Mouse (Mus musculus) kidney, postnatal 0 days (tissue): ENCODE measurements around the gene Styx. TPM values are rescaled to one million over a fixed set of nuclear protein-coding genes. Genes with fewer than 3 reads are reported as not detected.
A peak's percentile ranks its signal among the peaks of the same experiment; 100 is the strongest.

Experiments used
- ATAC-seq: fragments of 200-750 bp; cut with Nextera tagmentation; replicated peaks from 2 replicates; pipeline ENCODE4 v1.8.0; 2017; ENCODE audit warnings: low read depth, moderate number of reproducible peaks, moderate TSS enrichment, moderate library complexity; ENCODE audit not compliant: low FRiP score
- DNase-seq: peaks from one replicate; pipeline ENCODE4 v3.0.0-alpha.2; 2016; ENCODE audit warnings: low spot score
- H3K27ac ChIP-seq: fragments of 300-500 bp; sonication (generic); 2 replicates; pipeline ENCODE4 v1.5.1; 2014; ENCODE audit warnings: mild to moderate bottlenecking
- H3K27me3 ChIP-seq: fragments of 300-500 bp; sonication (generic); 2 replicates; pipeline ENCODE4 v1.6.1; 2014; ENCODE audit warnings: low read length, mixed read lengths; ENCODE audit not compliant: insufficient read depth
- H3K36me3 ChIP-seq: fragments of 300-500 bp; sonication (generic); 2 replicates; pipeline ENCODE4 v1.6.1; 2014; ENCODE audit warnings: low read length, mixed read lengths; ENCODE audit not compliant: insufficient read depth
- H3K4me1 ChIP-seq: fragments of 300-500 bp; sonication (generic); replicated peaks from 2 replicates; pipeline ENCODE4 v1.6.1; 2014; ENCODE audit warnings: antibody characterized with exemption, low read length, mixed read lengths; ENCODE audit not compliant: insufficient read depth
- H3K4me2 ChIP-seq: fragments of 300-500 bp; sonication (generic); 2 replicates; pipeline ENCODE4 v1.6.1; 2014; ENCODE audit warnings: mild to moderate bottlenecking, low read length, moderate library complexity, mixed read lengths
- H3K4me3 ChIP-seq: fragments of 300-500 bp; sonication (generic); replicated peaks from 2 replicates; pipeline ENCODE4 v1.5.1; 2014; ENCODE audit warnings: low read depth, low read length
- H3K9ac ChIP-seq: fragments of 300-500 bp; sonication (generic); 2 replicates; pipeline ENCODE4 v1.6.1; 2014; ENCODE audit warnings: low read depth, low read length
- H3K9me3 ChIP-seq: fragments of 300-500 bp; sonication (generic); replicated peaks from 2 replicates; pipeline ENCODE4 v1.6.1; 2016; ENCODE audit warnings: low read length, inconsistent platforms, mixed read lengths
- CTCF ChIP-seq: IDR thresholded peaks from 2 replicates; pipeline ENCODE4 v1.5.1; 2016; ENCODE audit warnings: antibody characterized with exemption, low read depth, mild to moderate bottlenecking, moderate library complexity
- WGBS: fragments of 180-500 bp; shearing (Covaris S2); extraction: QIAGEN DNeasy Blood & Tissue Kit; methylation state at CpG from one replicate; pipeline ENCODE4 v1.1.7; 2014; 5-methylcytosine and 5-hydroxymethylcytosine counted together
- polyA plus RNA-seq: library from polyadenylated mRNA; unstranded; fragments of >200 nt; fragmentation: Nextera tagmentation; extraction: Ambion mirVana; gene quantifications from 2 replicates; pipeline ENCODE4 v1.2.1, GENCODE M21; 2015

Gene Styx
- polyA plus RNA-seq, 1 experiment from 2014 or later, result 82.3 TPM

DNA sequence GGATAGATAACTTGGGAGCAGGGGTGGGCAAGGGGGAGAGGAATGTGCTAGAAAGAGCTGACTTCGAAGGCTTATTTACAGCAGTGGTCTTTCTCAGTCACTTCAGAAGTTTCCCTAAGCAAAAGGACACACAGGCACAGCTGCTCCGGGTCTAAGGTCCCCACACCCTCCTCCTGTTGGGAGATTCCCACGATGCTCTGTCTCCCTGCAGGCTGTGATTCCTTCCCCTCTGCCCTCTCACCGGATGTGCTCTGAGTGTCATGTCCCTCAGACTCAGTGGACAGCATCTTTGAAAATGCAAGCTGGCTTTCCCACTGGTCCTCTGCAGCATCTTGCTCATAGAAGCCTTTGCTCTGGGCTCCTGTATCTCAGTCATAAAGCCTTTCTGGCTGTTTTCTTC, 101.3 kb downstream of the Styx start:
- 11% methylated on average over 4 of the region's 4 CpGs for WGBS
- H3K4me3 ChIP-seq, result no peak overlapping the region
- no peak overlapping the region for H3K9ac ChIP-seq
- no peak for TF ChIP-seq CTCF
- H3K9me3 ChIP-seq, result no peaks in the 10 kb centered on the region
- peak overlapping the region; percentile 88 for H3K27ac ChIP-seq
- no peaks in the 10 kb centered on the region for H3K27me3 ChIP-seq
- peaks cover 33% of the 10 kb centered on the region for H3K4me1 ChIP-seq
- peak; percentile 31; the same call in 1 of the 2 replicates for ATAC-seq
- peak overlapping the region; percentile 17; the same call in 1 of the 2 replicates for H3K4me2 ChIP-seq
- no peaks in the 10 kb centered on the region for H3K36me3 ChIP-seq
- DNase-seq, result peak; percentile 70

DNA sequence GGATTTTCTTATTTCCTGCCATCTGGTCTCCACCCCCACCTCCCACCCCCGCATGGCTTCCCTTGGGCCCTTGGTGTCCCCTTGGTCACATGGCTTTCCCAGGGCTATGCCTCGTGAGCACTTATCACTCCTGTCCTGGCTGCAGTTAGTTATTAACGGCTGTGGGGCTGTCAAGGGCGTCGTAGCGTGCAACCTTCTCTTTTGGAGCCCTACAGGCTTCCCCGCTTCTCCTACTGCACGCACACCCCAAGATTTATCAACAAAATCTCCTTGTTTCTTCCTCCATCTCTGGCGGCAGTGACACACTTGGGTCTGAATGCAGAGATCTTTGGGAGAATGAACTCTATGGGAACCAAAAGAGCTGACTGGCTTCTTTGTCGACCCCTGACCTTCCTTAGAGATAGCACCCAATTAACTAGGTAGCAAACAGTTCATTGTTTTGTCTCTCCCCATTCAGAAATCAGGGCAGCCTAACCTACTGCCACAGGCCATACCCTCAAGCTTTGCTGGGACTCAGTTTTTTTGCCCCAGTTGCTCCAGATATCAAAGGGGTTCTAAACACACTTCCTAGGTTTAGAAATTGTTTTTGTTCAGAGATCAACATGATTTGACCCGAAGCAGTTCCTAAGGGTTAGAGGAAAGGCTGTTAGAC, 102.1 kb downstream of the Styx start:
- TF ChIP-seq CTCF, result no peak
- 11% methylated on average over 11 of the region's 11 CpGs for WGBS
- Histone ChIP-seq H3K4me2 (peak overlapping the region; percentile 17; the same call in 1 of the 2 replicates), H3K27me3 (no peaks in the 10 kb centered on the region), H3K4me1 (peaks cover 33% of the 10 kb centered on the region), H3K9ac (no peak overlapping the region), H3K9me3 (no peaks in the 10 kb centered on the region), H3K4me3 (no peak overlapping the region), H3K27ac (peak overlapping the region; percentile 88), H3K36me3 (peaks cover 4% of the 10 kb centered on the region; the same call in 1 of the 2 replicates)
- peak; percentile 87 for ATAC-seq
- DNase-seq, result peak; percentile 66

DNA sequence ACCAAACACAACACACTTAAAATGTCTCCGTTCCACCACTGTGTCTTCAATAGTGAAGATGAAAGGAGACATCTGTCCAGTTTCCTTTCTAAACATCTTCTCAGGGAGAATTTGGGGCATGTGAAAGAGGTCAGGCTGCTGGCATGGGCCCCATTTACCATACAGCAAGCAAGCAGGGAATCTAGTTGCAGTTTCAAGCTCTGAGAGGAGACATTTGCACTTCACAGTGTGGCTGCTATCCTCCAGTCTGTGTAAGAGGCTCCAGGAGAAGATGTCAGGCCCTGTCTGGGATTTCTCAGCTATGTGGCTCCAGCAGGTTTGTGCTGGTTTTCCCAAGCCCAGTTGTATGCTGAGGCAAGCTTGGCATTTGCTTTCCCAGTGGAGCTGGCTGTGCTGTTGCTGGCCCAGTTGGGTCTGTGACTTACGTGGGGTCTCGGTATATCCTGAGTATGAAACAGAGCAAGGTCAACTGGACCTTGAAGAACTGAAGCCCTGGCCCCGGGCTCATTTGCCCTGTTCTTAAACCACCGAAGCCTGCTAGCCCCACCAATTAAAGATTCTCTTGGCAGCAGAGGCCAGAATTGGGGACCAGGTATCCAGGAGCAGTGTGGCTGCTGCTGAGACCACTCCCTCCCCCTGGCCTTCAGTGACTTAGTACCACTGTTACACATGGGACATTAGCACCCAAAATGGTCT, 102.8 kb downstream of the Styx start:
- no peaks in the 10 kb centered on the region for H3K27me3 ChIP-seq
- peaks cover 33% of the 10 kb centered on the region for H3K4me1 ChIP-seq
- no peak overlapping the region for H3K4me3 ChIP-seq
- peaks cover 10% of the 10 kb centered on the region for H3K36me3 ChIP-seq
- 0 out of 2 replicates have a peak overlapping the region, but pooled peaks have one; percentile 5 for H3K9ac ChIP-seq
- peak overlapping the region; percentile 88 for H3K27ac ChIP-seq
- ATAC-seq (no peak), DNase-seq (no peak)
- no peak for TF ChIP-seq CTCF
- H3K4me2 ChIP-seq, result no peak overlapping the region
- WGBS, result 40% methylated on average over 5 of the region's 5 CpGs
- no peaks in the 10 kb centered on the region for H3K9me3 ChIP-seq

DNA sequence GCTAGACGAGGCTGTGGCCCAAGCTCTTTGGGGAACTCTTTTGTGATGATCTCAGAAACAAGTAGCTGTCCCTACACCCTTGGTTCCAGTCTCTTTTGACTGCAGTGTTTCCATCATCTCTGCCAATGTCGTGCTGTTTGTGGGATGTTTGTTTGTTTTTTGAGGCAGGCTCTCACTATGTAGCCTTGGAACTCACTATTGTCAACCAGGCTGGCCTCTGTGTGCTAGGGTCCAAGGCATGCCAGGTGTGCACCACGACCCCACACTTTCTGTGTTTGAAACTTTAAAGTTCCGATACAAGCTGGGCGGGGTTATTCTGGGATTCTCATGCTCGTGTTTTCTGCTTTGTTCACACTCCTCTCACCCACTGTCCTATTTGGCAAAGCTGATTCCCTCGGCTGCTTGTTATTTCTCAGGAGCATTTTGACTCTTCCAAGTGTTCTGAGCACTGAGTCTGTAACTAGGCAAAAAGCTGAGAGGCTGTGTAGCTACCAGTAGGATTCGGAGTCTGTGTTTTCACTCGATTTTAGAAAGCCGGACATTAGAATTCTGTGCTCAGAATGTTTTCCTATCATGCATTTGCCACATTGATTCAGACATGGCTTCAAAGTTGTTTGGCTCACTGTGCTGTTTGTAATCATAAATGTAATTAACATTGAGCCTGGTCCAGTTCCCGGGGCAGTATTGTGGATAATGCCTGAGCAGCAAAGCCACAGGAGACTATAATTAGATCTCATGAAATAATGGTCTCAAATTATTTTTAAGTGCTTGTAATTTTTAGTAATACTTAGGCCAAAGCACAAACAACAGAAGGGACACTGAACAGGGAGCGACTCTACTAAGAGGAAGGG, 105.0 kb downstream of the Styx start:
- 65% methylated on average over 12 of the region's 12 CpGs for WGBS
- peak overlapping the region; percentile 58 for H3K27ac ChIP-seq
- H3K4me1 ChIP-seq, result peaks cover 33% of the 10 kb centered on the region

DNA sequence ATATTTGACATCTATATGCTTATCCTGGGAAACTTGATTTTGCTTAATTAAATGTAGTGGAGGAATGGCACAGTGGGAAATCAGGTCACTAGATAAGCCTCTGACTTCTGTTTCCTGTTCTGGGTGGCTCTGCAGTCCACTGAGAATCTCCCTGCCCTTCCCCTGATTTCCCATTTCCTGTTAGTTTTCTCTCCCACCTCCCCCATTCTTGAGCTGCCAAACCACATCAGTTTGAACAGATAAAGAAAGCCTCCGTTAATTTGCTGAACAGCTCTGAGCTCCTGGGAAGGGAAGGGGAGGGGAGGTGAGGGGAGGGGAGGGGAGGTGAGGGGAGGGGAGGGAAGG, 105.6 kb downstream of the Styx start:
- no peak for ATAC-seq
- no peak overlapping the region for H3K9ac ChIP-seq
- H3K9me3 ChIP-seq, result no peaks in the 10 kb centered on the region
- 11% methylated on average over 1 of the region's 1 CpGs for WGBS
- no peak overlapping the region for H3K4me2 ChIP-seq
- H3K27ac ChIP-seq, result peak overlapping the region; percentile 58; the same call in 1 of the 2 replicates
- no peaks in the 10 kb centered on the region for H3K27me3 ChIP-seq
- no peak overlapping the region for H3K4me3 ChIP-seq
- no peak for TF ChIP-seq CTCF
- H3K36me3 ChIP-seq, result peaks cover 27% of the 10 kb centered on the region
- peaks cover 29% of the 10 kb centered on the region for H3K4me1 ChIP-seq
- peak; percentile 84 for DNase-seq

More for the DNA sequence above, 105.0 kb downstream of the Styx start:
- H3K9ac ChIP-seq, result no peak overlapping the region
- no peaks in the 10 kb centered on the region for H3K9me3 ChIP-seq
- H3K27me3 ChIP-seq, result no peaks in the 10 kb centered on the region
- ATAC-seq, result no peak
- TF ChIP-seq CTCF, result no peak
- DNase-seq, result no peak
- H3K4me2 ChIP-seq, result no peak overlapping the region
- no peak overlapping the region for H3K4me3 ChIP-seq
- peaks cover 21% of the 10 kb centered on the region for H3K36me3 ChIP-seq

DNA sequence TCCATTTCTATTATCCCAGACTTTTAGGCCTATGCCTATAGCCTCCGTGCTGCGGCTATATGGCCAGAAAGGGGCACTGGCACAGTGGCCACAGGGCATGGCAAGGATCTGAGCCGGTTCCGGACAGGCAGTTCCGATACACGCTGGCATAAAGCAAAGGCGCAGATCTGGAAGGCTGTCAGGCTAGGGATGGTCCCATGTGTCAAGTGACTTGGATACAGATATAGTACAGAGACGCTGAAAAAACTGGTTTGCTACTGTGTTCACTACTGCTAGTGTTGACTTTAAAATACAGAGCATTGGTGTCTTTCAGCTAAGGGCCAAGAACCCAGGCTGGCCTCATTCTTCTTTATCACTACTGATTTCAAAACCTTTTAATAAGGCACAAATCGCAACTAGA, 106.1 kb downstream of the Styx start:
- Histone ChIP-seq H3K4me3 (no peak overlapping the region), H3K36me3 (peaks cover 31% of the 10 kb centered on the region), H3K9ac (no peak overlapping the region), H3K27ac (peak overlapping the region; percentile 62), H3K4me2 (no peak overlapping the region), H3K9me3 (no peaks in the 10 kb centered on the region), H3K27me3 (no peaks in the 10 kb centered on the region), H3K4me1 (peaks cover 27% of the 10 kb centered on the region)
- WGBS, result 79% methylated on average over 9 of the region's 9 CpGs
- ATAC-seq (no peak), DNase-seq (no peak)
- TF ChIP-seq CTCF, result no peak
